Mouse (Mus musculus) splenic B cell, adult 2 months (primary cell): ENCODE data around the gene Itgb3bp.

ENCODE experiments used
- DNase-seq: peaks from one replicate; pipeline ENCODE4 v3.0.0-alpha.2; 2011; ENCODE audit warnings: low read depth, low spot score
- H3K27me3 ChIP-seq: 2 replicates; pipeline ENCODE4 v1.6.1; 2012; ENCODE audit warnings: mild to moderate bottlenecking, low read length, moderate library complexity, mixed read lengths; ENCODE audit not compliant: control insufficient read depth, poor library complexity, insufficient read depth, severe bottlenecking
- H3K36me3 ChIP-seq: 2 replicates; pipeline ENCODE4 v1.6.1; 2012; ENCODE audit warnings: mild to moderate bottlenecking, low read length, moderate library complexity, mixed read lengths; ENCODE audit not compliant: control insufficient read depth, poor library complexity, insufficient read depth, severe bottlenecking

The Itgb3bp gene

DNA sequence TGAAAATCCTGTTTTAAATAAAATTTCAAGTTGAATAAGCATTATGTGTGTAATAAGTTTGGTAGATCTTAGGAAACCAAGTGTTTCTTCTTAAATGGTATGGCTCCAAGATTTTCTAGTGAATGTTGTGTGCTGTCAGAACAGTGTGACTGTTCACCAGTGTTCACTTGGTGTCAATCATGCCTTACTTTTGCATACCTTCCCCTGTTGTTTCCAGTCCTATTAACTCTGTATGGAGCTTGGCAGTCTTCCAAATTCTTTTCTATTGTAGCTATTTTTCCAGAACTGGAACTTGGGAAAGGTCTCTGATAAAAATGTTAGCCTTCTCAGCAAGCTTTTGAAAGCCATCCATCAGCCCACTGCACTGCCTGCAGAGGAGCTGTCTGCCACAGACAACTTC is 47.2 kb downstream of the Itgb3bp start:
- no peak for DNase-seq
- Histone ChIP-seq H3K36me3 (no peaks in the 10 kb centered on the region), H3K27me3 (no peaks in the 10 kb centered on the region)

DNA sequence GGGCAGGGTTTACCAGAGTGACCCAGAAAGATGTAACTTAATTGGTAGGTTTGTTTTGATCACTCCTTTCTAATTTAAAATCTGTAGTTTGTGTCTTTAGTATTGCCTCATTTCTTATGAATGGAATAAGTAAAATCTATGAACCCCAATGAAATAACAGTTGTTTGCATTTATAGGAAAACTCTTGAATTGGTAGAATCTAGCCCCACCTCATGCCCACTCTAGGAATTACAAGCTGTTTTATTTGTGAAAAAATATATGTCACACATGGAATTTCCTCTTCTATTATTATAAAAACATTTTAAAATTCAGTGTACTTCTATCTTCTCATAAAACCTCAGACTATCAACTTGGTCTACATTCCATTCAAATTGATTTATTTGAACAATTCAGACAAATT is 47.7 kb downstream of the Itgb3bp start:
- peak; percentile 50 for DNase-seq
- no peaks in the 10 kb centered on the region for H3K36me3 ChIP-seq
- H3K27me3 ChIP-seq, result no peaks in the 10 kb centered on the region

DNA sequence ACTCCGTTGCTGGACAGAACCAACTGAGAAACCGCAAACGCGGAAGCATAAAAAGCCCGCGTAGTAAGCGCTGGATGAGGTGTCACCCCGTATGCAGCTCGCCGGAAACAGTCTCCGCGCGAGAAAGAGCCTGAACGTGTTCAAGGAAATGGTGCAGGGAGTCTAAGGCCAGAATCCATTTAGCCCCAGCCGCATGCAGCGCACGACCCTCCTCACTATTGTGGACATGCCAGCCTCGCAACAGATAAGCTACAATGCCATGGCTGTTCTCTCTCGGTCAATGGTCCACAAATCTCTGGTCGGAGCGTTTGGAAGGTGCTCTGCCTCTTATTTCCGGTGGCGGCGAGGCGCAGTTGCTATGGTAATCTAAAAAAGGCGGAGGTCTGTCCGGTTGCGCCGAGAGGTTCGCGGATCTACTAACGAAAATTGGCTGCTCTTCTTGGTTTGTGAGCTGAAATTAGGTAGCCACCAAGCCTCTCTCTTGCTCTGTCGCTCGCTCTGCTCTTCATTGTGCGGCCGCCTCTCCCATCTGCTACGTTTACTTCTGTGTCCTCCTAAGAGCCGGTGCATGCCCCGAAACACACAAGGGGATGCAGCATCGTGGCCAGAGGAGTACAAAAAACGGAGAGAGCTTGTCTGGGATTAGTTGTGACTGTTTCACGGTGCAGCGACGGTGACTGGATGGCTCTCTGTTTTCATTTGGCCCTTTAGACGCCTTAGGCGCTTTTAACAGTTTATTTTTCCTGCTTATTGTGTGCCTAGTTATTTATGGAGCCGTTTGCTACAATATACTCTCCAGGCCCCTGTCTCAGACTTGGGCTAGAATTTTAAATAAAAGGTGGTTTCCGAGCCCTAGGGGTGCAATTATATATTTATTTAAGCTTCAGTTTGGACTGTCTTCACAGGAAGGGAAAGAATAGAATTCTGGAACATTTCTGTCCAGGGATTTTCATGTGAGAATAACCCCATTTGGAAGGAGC is 100.2 kb downstream of the Itgb3bp start, which contains the start of gene Efcab7:
Gene Efcab7 (plus strand): TSS at position 105 of the 980 bp plus-strand sequence.
- Histone ChIP-seq H3K36me3 (no peaks in the 10 kb centered on the region), H3K27me3 (no peaks in the 10 kb centered on the region)
- DNase-seq, result peak; percentile 83

DNA sequence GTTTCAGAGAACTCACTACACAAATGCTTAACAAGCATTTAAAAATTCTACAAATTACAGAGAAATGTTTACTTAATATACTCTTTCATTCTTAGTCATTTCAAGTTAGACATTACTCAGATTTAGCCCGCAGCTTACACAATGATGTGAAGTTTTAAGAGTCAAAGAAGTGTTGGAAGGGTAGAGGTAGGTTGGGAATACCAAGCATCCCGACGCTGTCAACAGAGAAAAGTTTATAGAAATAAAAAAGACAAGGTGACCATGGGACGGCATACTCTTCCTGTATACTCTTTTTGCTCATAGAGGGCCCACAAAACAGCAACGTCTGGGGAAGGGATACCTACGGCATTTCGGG is 100.9 kb downstream of the Itgb3bp start:
- no peaks in the 10 kb centered on the region for H3K36me3 ChIP-seq
- no peak for DNase-seq
- H3K27me3 ChIP-seq, result no peaks in the 10 kb centered on the region

DNA sequence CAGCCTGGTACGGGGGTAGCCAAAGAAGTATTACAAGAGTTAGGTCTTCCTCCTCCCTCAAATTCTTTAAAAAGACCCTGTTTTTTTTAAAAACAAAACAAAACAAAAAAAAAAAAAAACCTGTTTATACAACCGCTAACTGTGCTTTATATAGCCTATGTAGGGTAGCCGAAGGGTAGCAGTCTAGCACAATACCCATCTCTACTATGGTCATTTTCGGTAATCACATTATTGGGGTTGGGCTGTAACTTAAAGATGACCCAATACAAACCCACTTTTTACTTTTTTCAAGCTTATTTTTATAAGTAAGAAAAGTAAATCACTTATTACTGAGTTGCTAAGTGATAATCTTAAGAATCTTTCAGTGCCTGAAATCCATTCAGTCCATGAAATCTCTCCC is 101.3 kb downstream of the Itgb3bp start:
- H3K36me3 ChIP-seq, result no peaks in the 10 kb centered on the region
- H3K27me3 ChIP-seq, result no peaks in the 10 kb centered on the region
- no peak for DNase-seq

DNA sequence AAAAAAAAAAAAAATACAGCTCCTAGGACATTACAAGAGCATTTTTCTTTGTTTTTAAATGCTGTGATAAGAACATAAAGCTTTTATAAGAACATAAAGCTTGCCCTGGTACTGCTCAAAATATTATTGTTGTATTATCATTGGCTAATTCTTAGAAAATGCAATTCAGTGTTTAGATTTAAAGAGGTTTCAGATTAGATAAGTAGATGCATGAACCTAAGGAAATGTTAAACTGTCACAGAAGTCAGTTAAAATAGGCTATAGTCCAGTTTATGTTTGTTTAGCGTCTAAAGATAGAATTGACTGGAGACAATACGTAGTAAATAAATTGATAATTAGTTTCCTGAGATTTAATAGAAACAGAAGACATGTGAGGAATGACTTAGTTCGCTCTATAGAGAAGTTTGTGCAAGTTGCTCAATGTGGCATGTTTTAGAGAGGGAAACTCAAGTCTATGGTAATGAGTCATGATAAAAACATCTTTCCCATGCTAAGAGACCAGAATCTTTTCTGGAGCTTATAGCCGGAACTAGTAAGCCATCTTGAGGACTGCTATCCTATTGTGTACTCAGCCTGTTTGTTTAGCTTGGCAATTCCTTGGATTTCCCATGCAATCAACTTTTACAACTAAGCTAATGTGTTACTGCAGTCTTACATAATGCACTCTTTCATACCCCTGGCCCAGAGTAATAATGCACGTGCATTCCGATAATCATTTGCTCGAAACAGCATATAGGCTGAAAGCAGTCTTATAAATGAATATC is 112.7 kb downstream of the Itgb3bp start:
- DNase-seq, result no peak
- H3K36me3 ChIP-seq, result no peaks in the 10 kb centered on the region
- H3K27me3 ChIP-seq, result no peaks in the 10 kb centered on the region

DNA sequence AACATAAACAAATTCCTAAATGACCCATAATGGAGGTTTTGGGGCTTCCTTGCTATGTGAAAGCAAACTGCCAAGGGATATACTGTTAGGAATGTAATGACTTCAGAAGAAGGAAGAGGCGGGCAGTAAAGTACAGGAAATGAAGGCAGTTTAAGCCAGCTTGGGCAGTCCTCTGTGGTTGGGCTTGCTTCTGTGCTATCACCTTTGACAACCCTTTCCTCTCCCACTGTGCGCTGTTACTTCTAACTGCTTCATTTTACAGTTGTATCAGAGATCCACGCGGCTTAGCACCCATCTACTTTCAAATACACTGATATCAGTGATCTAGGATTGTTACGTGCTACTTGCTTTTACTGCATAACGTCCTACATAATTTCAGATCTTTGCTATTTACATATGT is 137.2 kb downstream of the Itgb3bp start:
- DNase-seq, result no peak
- Histone ChIP-seq H3K36me3 (no peaks in the 10 kb centered on the region), H3K27me3 (no peaks in the 10 kb centered on the region)

DNA sequence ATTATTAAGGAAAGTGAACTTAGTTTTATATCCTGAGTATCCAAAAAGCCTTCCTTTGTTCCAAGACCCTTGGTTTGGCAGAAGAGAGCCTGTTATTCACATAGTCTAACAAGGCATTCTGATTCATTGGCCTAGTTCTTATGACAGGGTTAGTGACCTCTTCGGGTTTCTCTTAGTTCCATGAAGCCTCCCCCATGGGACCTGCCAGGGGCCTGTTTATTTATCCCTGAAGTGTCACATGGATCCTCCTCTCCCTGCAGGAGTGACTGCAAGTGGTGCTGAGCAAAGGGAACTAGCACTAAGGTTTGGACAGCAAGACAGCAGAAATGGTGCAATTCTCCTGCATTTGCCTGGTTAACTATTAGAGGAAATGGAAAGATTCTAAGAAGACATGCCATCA is 156.6 kb downstream of the Itgb3bp start:
- no peaks in the 10 kb centered on the region for H3K36me3 ChIP-seq
- no peaks in the 10 kb centered on the region for H3K27me3 ChIP-seq
- no peak for DNase-seq

DNA sequence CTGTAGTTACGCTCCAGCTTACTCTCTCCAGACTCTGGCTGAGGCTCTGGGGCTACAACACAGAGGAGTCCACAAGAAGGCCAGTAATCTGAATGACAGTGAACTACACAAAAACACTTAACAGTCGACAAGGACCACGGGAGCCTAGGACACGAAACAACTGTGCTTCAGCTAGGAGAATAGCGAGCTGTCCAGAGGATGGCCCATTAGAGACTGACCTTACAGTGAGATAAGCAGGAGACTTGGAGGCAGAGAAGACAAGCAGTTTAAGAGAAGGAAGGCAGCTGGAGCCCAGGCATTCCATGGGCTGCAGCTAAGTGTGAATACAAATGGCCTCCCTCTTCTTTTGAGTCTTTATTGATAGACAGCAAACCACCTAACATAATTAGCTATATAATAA is 159.1 kb downstream of the Itgb3bp start:
- Histone ChIP-seq H3K27me3 (no peaks in the 10 kb centered on the region), H3K36me3 (no peaks in the 10 kb centered on the region)
- DNase-seq, result no peak

DNA sequence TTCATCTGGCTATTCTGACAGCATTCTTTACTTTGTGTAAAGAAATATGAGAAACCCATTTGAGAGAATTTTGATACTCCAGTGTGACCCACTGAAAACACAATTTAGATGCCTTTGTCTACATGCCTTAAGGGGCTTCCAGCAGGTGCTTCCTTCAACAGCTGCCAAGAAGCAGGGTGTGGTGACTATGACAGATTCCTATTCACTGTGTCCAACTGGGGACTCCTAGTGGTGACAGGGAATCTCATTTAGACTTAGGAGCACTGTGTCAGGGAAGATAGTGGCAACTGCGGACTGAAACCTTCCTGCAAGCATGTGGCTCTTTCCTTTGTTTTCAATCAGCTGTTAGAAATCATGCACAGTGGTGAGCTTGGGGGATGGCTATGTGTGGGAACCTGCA is 162.9 kb downstream of the Itgb3bp start:
- no peak for DNase-seq
- H3K27me3 ChIP-seq, result no peaks in the 10 kb centered on the region; the same call in 1 of the 2 replicates
- H3K36me3 ChIP-seq, result no peaks in the 10 kb centered on the region

DNA sequence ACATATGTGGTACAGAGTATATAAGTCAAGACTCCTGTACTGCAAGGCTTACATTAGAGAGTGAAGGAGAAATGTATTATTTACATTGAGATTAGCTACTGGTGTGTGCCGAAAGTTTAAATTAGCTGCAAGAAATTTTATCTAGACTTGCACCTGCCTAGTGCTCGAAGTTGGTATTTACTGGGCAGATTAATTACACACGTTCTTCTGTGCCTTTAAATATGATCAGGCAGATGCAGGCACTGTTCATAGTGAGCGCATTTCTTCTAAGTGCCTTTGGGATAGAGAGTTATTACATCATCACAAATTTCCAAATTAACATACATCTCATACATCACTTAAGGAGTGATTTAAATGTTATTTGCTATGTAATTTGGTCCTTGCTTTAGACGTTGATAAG is 163.3 kb downstream of the Itgb3bp start:
- Histone ChIP-seq H3K36me3 (no peaks in the 10 kb centered on the region), H3K27me3 (no peaks in the 10 kb centered on the region; the same call in 1 of the 2 replicates)
- DNase-seq, result no peak

DNA sequence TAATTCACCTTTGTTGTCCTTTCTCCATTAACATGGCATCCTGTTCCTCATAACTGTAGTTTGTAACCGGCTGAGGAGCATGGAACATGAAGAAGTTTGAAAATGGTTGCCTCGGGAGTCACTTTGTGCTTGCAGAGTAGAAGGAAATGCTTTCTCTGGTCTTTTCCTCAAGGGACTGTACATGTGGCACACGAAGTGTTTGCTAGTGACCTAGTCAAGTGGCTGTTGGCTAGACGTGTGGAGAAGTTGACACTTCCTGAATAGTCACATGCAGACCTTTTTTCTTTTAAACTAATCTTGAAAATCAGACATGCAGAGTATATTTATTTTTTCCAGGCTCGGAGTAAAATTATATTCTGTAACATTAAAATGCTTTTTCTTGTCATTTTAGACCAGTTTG is 177.2 kb downstream of the Itgb3bp start:
- no peaks in the 10 kb centered on the region for H3K27me3 ChIP-seq
- DNase-seq, result no peak

DNA sequence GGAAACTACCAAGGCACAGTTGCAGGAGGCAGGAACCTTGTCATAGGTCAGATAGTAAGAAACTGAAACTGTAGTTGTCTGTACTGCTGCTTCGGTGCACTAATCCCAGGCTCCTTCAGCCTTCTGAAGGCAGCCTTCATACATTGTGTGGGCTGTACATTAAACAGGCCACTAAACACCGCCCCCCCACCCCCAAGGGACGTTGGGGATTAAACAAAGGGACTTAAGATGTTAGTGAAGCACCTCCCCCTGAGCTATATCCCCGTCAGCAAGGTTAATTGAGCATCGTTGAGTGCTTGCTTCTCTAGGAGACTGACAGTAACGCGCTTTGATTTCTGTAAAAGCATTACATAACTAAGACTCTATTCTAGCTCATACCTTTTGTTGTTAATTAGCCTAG is 189.8 kb downstream of the Itgb3bp start:
- Histone ChIP-seq H3K36me3 (no peaks in the 10 kb centered on the region), H3K27me3 (no peaks in the 10 kb centered on the region)
- no peak for DNase-seq

More for the DNA sequence above, 177.2 kb downstream of the Itgb3bp start:
- H3K36me3 ChIP-seq, result peaks cover 4% of the 10 kb centered on the region

DNA sequence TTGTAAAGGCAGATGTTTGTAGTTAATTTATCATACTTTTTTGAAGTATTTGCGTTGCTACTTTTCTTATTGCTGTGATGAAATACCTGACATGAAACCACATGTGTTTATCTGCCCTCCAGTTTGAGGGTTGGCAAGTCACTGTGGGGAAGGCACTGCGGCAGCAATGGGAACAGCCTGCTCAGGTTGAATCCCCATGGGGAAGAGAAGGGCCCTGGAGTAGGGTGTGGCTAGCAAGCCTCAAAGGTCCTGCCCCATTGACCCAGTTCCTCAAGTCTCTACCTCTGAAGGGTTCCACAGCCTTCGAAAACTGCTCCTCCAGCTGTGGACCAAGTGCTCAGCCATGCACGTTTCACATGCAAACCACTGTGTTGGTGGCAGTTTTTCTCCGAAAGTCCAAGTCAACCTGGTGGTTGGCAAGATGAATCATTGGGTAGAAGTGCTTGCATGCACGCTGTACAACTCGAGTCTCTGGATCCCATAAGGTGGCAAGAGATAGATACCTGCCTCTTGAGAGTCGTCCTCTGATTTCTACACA is 203.6 kb downstream of the Itgb3bp start:
- Histone ChIP-seq H3K27me3 (no peaks in the 10 kb centered on the region), H3K36me3 (no peaks in the 10 kb centered on the region; the same call in none of the 2 replicates)
- no peak for DNase-seq

DNA sequence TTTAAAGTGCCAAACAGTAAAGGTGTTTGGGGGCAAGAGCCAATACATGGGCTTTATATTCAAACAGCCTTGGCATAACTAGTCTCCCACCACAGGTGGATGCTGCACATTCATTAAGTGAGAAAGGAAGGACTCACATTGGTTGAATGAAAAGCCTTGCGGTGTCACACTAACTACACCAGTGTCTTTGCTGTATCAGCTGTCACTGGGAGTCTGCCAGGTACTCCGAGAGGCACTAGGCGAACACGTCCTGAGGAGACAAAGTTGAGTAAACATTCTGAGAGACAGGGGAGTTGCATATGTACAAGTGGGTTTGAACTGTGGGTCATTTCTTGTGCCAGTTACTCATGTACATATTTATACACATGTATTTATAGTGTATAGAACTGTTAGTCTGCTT is 205.3 kb downstream of the Itgb3bp start:
- Histone ChIP-seq H3K36me3 (no peaks in the 10 kb centered on the region; the same call in 1 of the 2 replicates), H3K27me3 (no peaks in the 10 kb centered on the region)
- DNase-seq, result no peak
